ENCODE assay signal across 21 mouse cellular contexts in genomic region chr6:49603844-49604243, GRCm38 (mm10).
A peak's percentile ranks its signal among the peaks of the same experiment; 100 is the strongest.
DNase-seq lines count a peak whose midpoint lies in the region; ATAC-seq and TF ChIP-seq lines count a peak whose summit lies in the region.
"Had no signal": no experiment of that assay in that cellular context is flagged by ENCODE, and none has a peak within 500 bp of the region (broad histone marks: within the 10 kb centered on the region; RNA-seq: fewer than 3 reads in every experiment).

No protein-coding gene starts in this region.

- H3K27me3 ChIP-seq in forebrain, embryonic 13.5 days: no peaks in the 10 kb centered on the region
- no peaks in the 10 kb centered on the region for H3K27me3 ChIP-seq in forebrain, postnatal 0 days (ENCODE audit: insufficient read depth, low read length)
- H3K27me3 ChIP-seq in hindbrain, embryonic 15.5 days: no peaks in the 10 kb centered on the region
- no peaks in the 10 kb centered on the region for H3K27me3 ChIP-seq in neural tube, embryonic 14.5 days (ENCODE audit: control insufficient read depth, insufficient read depth, low read length)
- H3K27me3 ChIP-seq: CH12.LX; heart, embryonic 15.5 days; kidney, embryonic 15.5 days; limb, embryonic 15.5 days; liver, embryonic 15.5 days; neural tube, embryonic 12.5 days had no signal

- H3K4me2 ChIP-seq in forebrain, embryonic 13.5 days: no peak overlapping the region
- no peak overlapping the region for H3K4me2 ChIP-seq in forebrain, postnatal 0 days (ENCODE audit: low read depth)
- no peak overlapping the region for H3K4me2 ChIP-seq in hindbrain, embryonic 15.5 days
- H3K4me2 ChIP-seq in neural tube, embryonic 14.5 days (ENCODE audit: low read depth, low read length): no peak overlapping the region
- H3K4me2 ChIP-seq: heart, embryonic 15.5 days; kidney, embryonic 15.5 days; limb, embryonic 15.5 days; liver, embryonic 15.5 days; neural tube, embryonic 12.5 days had no signal

- H3K9ac ChIP-seq in forebrain, embryonic 13.5 days: no peak overlapping the region
- no peak overlapping the region for H3K9ac ChIP-seq in forebrain, postnatal 0 days
- no peak overlapping the region for H3K9ac ChIP-seq in hindbrain, embryonic 15.5 days
- no peak overlapping the region for H3K9ac ChIP-seq in neural tube, embryonic 14.5 days (replicated peaks; ENCODE audit: low read depth, low read length)
- H3K9ac ChIP-seq: heart, embryonic 15.5 days; kidney, embryonic 15.5 days; limb, embryonic 15.5 days; liver, embryonic 15.5 days; neural tube, embryonic 12.5 days had no signal

- no peaks in the 10 kb centered on the region for H3K9me3 ChIP-seq in forebrain, embryonic 13.5 days (replicated peaks)
- no peaks in the 10 kb centered on the region for H3K9me3 ChIP-seq in forebrain, postnatal 0 days (ENCODE audit: low read length)
- no peaks in the 10 kb centered on the region for H3K9me3 ChIP-seq in hindbrain, embryonic 15.5 days
- H3K9me3 ChIP-seq in neural tube, embryonic 14.5 days (ENCODE audit: control insufficient read depth, low read length): no peaks in the 10 kb centered on the region
- H3K9me3 ChIP-seq: heart, embryonic 15.5 days; kidney, embryonic 15.5 days; limb, embryonic 15.5 days; liver, embryonic 15.5 days; neural tube, embryonic 12.5 days had no signal

- TF ChIP-seq CTCF in forebrain, postnatal 0 days (IDR thresholded peaks at IDR 0.05; ENCODE audit: low read depth): no peak

- H3K4me1 ChIP-seq in forebrain, embryonic 13.5 days: peaks cover 22% of the 10 kb centered on the region
- peaks cover 2% of the 10 kb centered on the region; the same call in 1 of the 2 replicates for H3K4me1 ChIP-seq in forebrain, postnatal 0 days (ENCODE audit: insufficient read depth)
- H3K4me1 ChIP-seq in hindbrain, embryonic 15.5 days (replicated peaks): peaks cover 11% of the 10 kb centered on the region
- H3K4me1 ChIP-seq in neural tube, embryonic 14.5 days (ENCODE audit: control insufficient read depth, insufficient read depth, low read length): peaks cover 13% of the 10 kb centered on the region; the same call in 1 of the 2 replicates
- H3K4me1 ChIP-seq: heart, embryonic 15.5 days; limb, embryonic 15.5 days; liver, embryonic 15.5 days had no signal

- 35% methylated on average over 3 of the region's 3 CpGs for WGBS in forebrain, embryonic 13.5 days
- 15% methylated on average over 3 of the region's 3 CpGs for WGBS in forebrain, postnatal 0 days
- 14% methylated on average over 3 of the region's 3 CpGs for WGBS in hindbrain, embryonic 15.5 days
- WGBS in neural tube, embryonic 14.5 days: 12% methylated on average over 3 of the region's 3 CpGs

- H3K36me3 ChIP-seq in forebrain, embryonic 13.5 days (ENCODE audit: poor library complexity, severe bottlenecking): no peaks in the 10 kb centered on the region
- H3K36me3 ChIP-seq in forebrain, postnatal 0 days (ENCODE audit: insufficient read depth): no peaks in the 10 kb centered on the region
- H3K36me3 ChIP-seq in hindbrain, embryonic 15.5 days: no peaks in the 10 kb centered on the region
- H3K36me3 ChIP-seq in neural tube, embryonic 14.5 days (ENCODE audit: control insufficient read depth, insufficient read depth, low read length): no peaks in the 10 kb centered on the region
- H3K36me3 ChIP-seq: heart, embryonic 15.5 days; kidney, embryonic 15.5 days; limb, embryonic 15.5 days; liver, embryonic 15.5 days; neural tube, embryonic 12.5 days had no signal

- no peak overlapping the region for H3K4me3 ChIP-seq in forebrain, embryonic 13.5 days
- no peak overlapping the region for H3K4me3 ChIP-seq in forebrain, postnatal 0 days (ENCODE audit: low read depth, low read length)
- no peak overlapping the region for H3K4me3 ChIP-seq in hindbrain, embryonic 15.5 days
- H3K4me3 ChIP-seq in neural tube, embryonic 14.5 days (ENCODE audit: low read depth, low read length): no peak overlapping the region
- H3K4me3 ChIP-seq: heart, embryonic 15.5 days; kidney, embryonic 15.5 days; limb, embryonic 15.5 days; liver, embryonic 15.5 days; neural tube, embryonic 12.5 days had no signal

- DNase-seq in forebrain, postnatal 0 days: no peak
- DNase-seq in left cerebral cortex, postnatal 4 days: peak; percentile 75
- DNase-seq in left cerebral cortex, adult 18-20 months (ENCODE audit: low spot score in 2 of 2): no peak
- DNase-seq in testis, postnatal 10 days (ENCODE audit: low spot score): no peak
- no peak for DNase-seq in kidney, adult 11 months
- DNase-seq: adrenal gland, postnatal 14 days; cerebellum, adult 11-12 months; heart, postnatal 4 days; kidney, postnatal 4 days; right cerebral cortex, postnatal 25 days; thymus, adult 18-20 months had no signal

- intact Hi-C loops in left cerebral cortex, postnatal 4 days (cut with DNase I): no loop called here

- 0 out of 2 replicates have a peak, but pooled peaks have one; percentile 57 for ATAC-seq in forebrain, embryonic 13.5 days
- no peak for ATAC-seq in forebrain, postnatal 0 days
- 0 out of 2 replicates have a peak, but pooled peaks have one; percentile 45 for ATAC-seq in hindbrain, embryonic 15.5 days (ENCODE audit: low FRiP score, low read depth)
- peak; percentile 56; the same call in 1 of the 2 replicates for ATAC-seq in neural tube, embryonic 14.5 days (ENCODE audit: low read depth)
- ATAC-seq: intestine, embryonic 16.5 days had no signal

- H3K27ac ChIP-seq in forebrain, embryonic 13.5 days: no peak overlapping the region
- no peak overlapping the region for H3K27ac ChIP-seq in forebrain, postnatal 0 days (ENCODE audit: low read depth, low read length)
- H3K27ac ChIP-seq in hindbrain, embryonic 15.5 days (replicated peaks): no peak overlapping the region; the same call in 1 of the 2 replicates
- 0 out of 2 replicates have a peak overlapping the region, but pooled peaks have one; percentile 40 for H3K27ac ChIP-seq in neural tube, embryonic 14.5 days (ENCODE audit: low read depth, low read length)
- H3K27ac ChIP-seq: heart, embryonic 15.5 days; kidney, embryonic 15.5 days; limb, embryonic 15.5 days; liver, embryonic 15.5 days; neural tube, embryonic 12.5 days had no signal
